Mouse (Mus musculus): ENCODE results near the gene Espn.

- TF ChIP-seq POLR2A (IDR thresholded peaks at IDR 0.05; ENCODE audit: insufficient read depth, low read length) (no peak), CTCF (IDR thresholded peaks at IDR 0.05; ENCODE audit: low read depth, low read length) (no peak)
These were observed 44.7 kb downstream of the Espn start for GRCm38 (mm10) chr4:152107493-152107892.
